Mouse (Mus musculus): ENCODE measurements around the gene Bglap. TPM values are rescaled to one million over a fixed set of nuclear protein-coding genes. Genes with fewer than 3 reads are reported as not detected.
A peak's percentile ranks its signal among the peaks of the same experiment; 100 is the strongest.
"Not testable (repeated sequence)": the region's sequence is repeated elsewhere in the genome, so short reads cannot be mapped to it uniquely, and the experiment has no call there.

Bglap gene
- polyA plus RNA-seq, 1 experiment from 2014 or later, result not detected

GRCm38 (mm10) chr3:88398666-88399065 is 14.4 kb upstream of the Bglap start:
- no peaks in the 10 kb centered on the region for H3K4me1 ChIP-seq (replicated peaks; ENCODE audit: control insufficient read depth, insufficient read depth, low read length)
- ATAC-seq, result no peak
- no peaks in the 10 kb centered on the region for H3K27me3 ChIP-seq (replicated peaks; ENCODE audit: control insufficient read depth, insufficient read depth, low read length)
- H3K9me3 ChIP-seq (ENCODE audit: control insufficient read depth, low read length), result no peaks in the 10 kb centered on the region
- no peak overlapping the region for H3K9ac ChIP-seq (replicated peaks; ENCODE audit: low read depth, low read length)
- H3K4me3 ChIP-seq (replicated peaks; ENCODE audit: low read length), result no peak overlapping the region
- no peak overlapping the region for H3K27ac ChIP-seq (ENCODE audit: low read length)
- H3K4me2 ChIP-seq (ENCODE audit: low read length), result no peak overlapping the region
- 89% methylated on average over 2 of the region's 2 CpGs for WGBS
- H3K36me3 ChIP-seq (ENCODE audit: control insufficient read depth, insufficient read depth), result no peaks in the 10 kb centered on the region

GRCm38 (mm10) chr3:88395742-88396141 is 11.5 kb upstream of the Bglap start:
- 95% methylated on average over 8 of the region's 8 CpGs for WGBS
- ATAC-seq, result no peak
- H3K9me3 ChIP-seq (ENCODE audit: control insufficient read depth, low read length), result no peaks in the 10 kb centered on the region

GRCm38 (mm10) chr3:88395288-88395687 is 11.0 kb upstream of the Bglap start:
- Histone ChIP-seq H3K9me3 (ENCODE audit: control insufficient read depth, low read length) (no peaks in the 10 kb centered on the region), H3K27me3 (replicated peaks; ENCODE audit: control insufficient read depth, insufficient read depth, low read length) (no peaks in the 10 kb centered on the region), H3K36me3 (ENCODE audit: control insufficient read depth, insufficient read depth) (no peaks in the 10 kb centered on the region), H3K9ac (replicated peaks; ENCODE audit: low read depth, low read length) (no peak overlapping the region), H3K4me2 (ENCODE audit: low read length) (no peak overlapping the region), H3K4me3 (replicated peaks; ENCODE audit: low read length) (no peak overlapping the region), H3K27ac (ENCODE audit: low read length) (no peak overlapping the region), H3K4me1 (replicated peaks; ENCODE audit: control insufficient read depth, insufficient read depth, low read length) (no peaks in the 10 kb centered on the region)
- 95% methylated on average over 6 of the region's 6 CpGs for WGBS
- no peak for ATAC-seq

More at GRCm38 (mm10) chr3:88395742-88396141, 11.5 kb upstream of the Bglap start:
- H3K4me1 ChIP-seq (replicated peaks; ENCODE audit: control insufficient read depth, insufficient read depth, low read length), result no peaks in the 10 kb centered on the region
- H3K36me3 ChIP-seq (ENCODE audit: control insufficient read depth, insufficient read depth), result no peaks in the 10 kb centered on the region
- H3K4me3 ChIP-seq (replicated peaks; ENCODE audit: low read length), result no peak overlapping the region
- no peak overlapping the region for H3K4me2 ChIP-seq (ENCODE audit: low read length)
- no peaks in the 10 kb centered on the region for H3K27me3 ChIP-seq (replicated peaks; ENCODE audit: control insufficient read depth, insufficient read depth, low read length)
- H3K27ac ChIP-seq (ENCODE audit: low read length), result no peak overlapping the region
- no peak overlapping the region for H3K9ac ChIP-seq (replicated peaks; ENCODE audit: low read depth, low read length)

GRCm38 (mm10) chr3:88393776-88394375 is 9.6 kb upstream of the Bglap start:
- H3K4me3 ChIP-seq (replicated peaks; ENCODE audit: low read length), result no peak overlapping the region
- no peaks in the 10 kb centered on the region for H3K9me3 ChIP-seq (ENCODE audit: control insufficient read depth, low read length)
- H3K4me1 ChIP-seq (replicated peaks; ENCODE audit: control insufficient read depth, insufficient read depth, low read length), result no peaks in the 10 kb centered on the region
- H3K36me3 ChIP-seq (ENCODE audit: control insufficient read depth, insufficient read depth), result no peaks in the 10 kb centered on the region
- no peak for ATAC-seq
- H3K27me3 ChIP-seq (replicated peaks; ENCODE audit: control insufficient read depth, insufficient read depth, low read length), result no peaks in the 10 kb centered on the region
- no peak overlapping the region for H3K27ac ChIP-seq (ENCODE audit: low read length)
- no peak overlapping the region for H3K9ac ChIP-seq (replicated peaks; ENCODE audit: low read depth, low read length)
- WGBS, result 86% methylated on average over 9 of the region's 9 CpGs
- H3K4me2 ChIP-seq (ENCODE audit: low read length), result no peak overlapping the region

- 0 out of 2 replicates have a peak, but pooled peaks have one; percentile 19 for ATAC-seq
- H3K9me3 ChIP-seq (ENCODE audit: control insufficient read depth, low read length); H3K4me1 ChIP-seq (replicated peaks; ENCODE audit: control insufficient read depth, insufficient read depth, low read length); H3K27ac ChIP-seq (ENCODE audit: low read length); H3K4me3 ChIP-seq (replicated peaks; ENCODE audit: low read length); H3K4me2 ChIP-seq (ENCODE audit: low read length); H3K27me3 ChIP-seq (replicated peaks; ENCODE audit: control insufficient read depth, insufficient read depth, low read length); H3K9ac ChIP-seq (replicated peaks; ENCODE audit: low read depth, low read length); H3K36me3 ChIP-seq (ENCODE audit: control insufficient read depth, insufficient read depth): not testable (repeated sequence)
- WGBS, result 12% methylated on average over 1 of the region's 7 CpGs
Measured at GRCm38 (mm10) chr3:88382383-88382782, 1.9 kb downstream of the Bglap start.

- not testable (repeated sequence) for H3K27me3 ChIP-seq (replicated peaks; ENCODE audit: control insufficient read depth, insufficient read depth, low read length); H3K36me3 ChIP-seq (ENCODE audit: control insufficient read depth, insufficient read depth); H3K9me3 ChIP-seq (ENCODE audit: control insufficient read depth, low read length); H3K4me1 ChIP-seq (replicated peaks; ENCODE audit: control insufficient read depth, insufficient read depth, low read length)
- Histone ChIP-seq H3K9ac (replicated peaks; ENCODE audit: low read depth, low read length) (peak overlapping the region; percentile 46), H3K4me2 (ENCODE audit: low read length) (peak overlapping the region; percentile 38), H3K4me3 (replicated peaks; ENCODE audit: low read length) (peak overlapping the region; percentile 30), H3K27ac (ENCODE audit: low read length) (peak overlapping the region; percentile 58)
- ATAC-seq, result peak; percentile 96
- 9% methylated on average over 17 of the region's 22 CpGs for WGBS
Measured at GRCm38 (mm10) chr3:88381389-88382315, 2.6 kb downstream of the Bglap start.

- H3K36me3 ChIP-seq (ENCODE audit: control insufficient read depth, insufficient read depth); H3K4me3 ChIP-seq (replicated peaks; ENCODE audit: low read length); H3K27me3 ChIP-seq (replicated peaks; ENCODE audit: control insufficient read depth, insufficient read depth, low read length); ATAC-seq; H3K9me3 ChIP-seq (ENCODE audit: control insufficient read depth, low read length); H3K27ac ChIP-seq (ENCODE audit: low read length); H3K9ac ChIP-seq (replicated peaks; ENCODE audit: low read depth, low read length); H3K4me2 ChIP-seq (ENCODE audit: low read length); H3K4me1 ChIP-seq (replicated peaks; ENCODE audit: control insufficient read depth, insufficient read depth, low read length): not testable (repeated sequence)
- WGBS, result 80% methylated on average over 4 of the region's 5 CpGs
Measured at GRCm38 (mm10) chr3:88378599-88378998, 5.7 kb downstream of the Bglap start, which contains the start of gene Bglap2. Gene Bglap2, minus strand, starts transcription at chr3:88378699.

GRCm38 (mm10) chr3:88376644-88377043 is 7.6 kb downstream of the Bglap start:
- 24% methylated on average over 5 of the region's 7 CpGs for WGBS
- not testable (repeated sequence) for H3K9me3 ChIP-seq (ENCODE audit: control insufficient read depth, low read length); H3K9ac ChIP-seq (replicated peaks; ENCODE audit: low read depth, low read length); H3K4me2 ChIP-seq (ENCODE audit: low read length); H3K4me3 ChIP-seq (replicated peaks; ENCODE audit: low read length); H3K27me3 ChIP-seq (replicated peaks; ENCODE audit: control insufficient read depth, insufficient read depth, low read length); H3K4me1 ChIP-seq (replicated peaks; ENCODE audit: control insufficient read depth, insufficient read depth, low read length); H3K36me3 ChIP-seq (ENCODE audit: control insufficient read depth, insufficient read depth)
- ATAC-seq, result peak; percentile 19
- H3K27ac ChIP-seq (ENCODE audit: low read length), result peak overlapping the region; percentile 76

GRCm38 (mm10) chr3:88375750-88376626 is 8.3 kb downstream of the Bglap start:
- not testable (repeated sequence) for H3K4me1 ChIP-seq (replicated peaks; ENCODE audit: control insufficient read depth, insufficient read depth, low read length); H3K4me3 ChIP-seq (replicated peaks; ENCODE audit: low read length); H3K9me3 ChIP-seq (ENCODE audit: control insufficient read depth, low read length); H3K36me3 ChIP-seq (ENCODE audit: control insufficient read depth, insufficient read depth); H3K27me3 ChIP-seq (replicated peaks; ENCODE audit: control insufficient read depth, insufficient read depth, low read length)
- peak overlapping the region; percentile 76 for H3K27ac ChIP-seq (ENCODE audit: low read length)
- WGBS, result 12% methylated on average over 16 of the region's 19 CpGs
- peak overlapping the region; percentile 34 for H3K4me2 ChIP-seq (ENCODE audit: low read length)
- peak; percentile 95 for ATAC-seq
- H3K9ac ChIP-seq (replicated peaks; ENCODE audit: low read depth, low read length), result peak overlapping the region; percentile 25; the same call in 1 of the 2 replicates

Measured in forebrain, embryonic 16.5 days (tissue).